Mouse (Mus musculus) fibroblast of lung, adult 2 months (primary cell): Measurements from ENCODE around the gene Lrguk.
A peak's percentile ranks its signal among the peaks of the same experiment; 100 is the strongest.

Experiments
- DNase-seq: peaks from one replicate; pipeline ENCODE4 v3.0.0-alpha.2; 2011; ENCODE audit warnings: low read depth

Gene Lrguk

GRCm38 (mm10) chr6:34028933-34029745 is at the start of gene Lrguk:
Gene Lrguk (plus strand): TSS chr6:34029448.
- peak; percentile 57 for DNase-seq

DNA sequence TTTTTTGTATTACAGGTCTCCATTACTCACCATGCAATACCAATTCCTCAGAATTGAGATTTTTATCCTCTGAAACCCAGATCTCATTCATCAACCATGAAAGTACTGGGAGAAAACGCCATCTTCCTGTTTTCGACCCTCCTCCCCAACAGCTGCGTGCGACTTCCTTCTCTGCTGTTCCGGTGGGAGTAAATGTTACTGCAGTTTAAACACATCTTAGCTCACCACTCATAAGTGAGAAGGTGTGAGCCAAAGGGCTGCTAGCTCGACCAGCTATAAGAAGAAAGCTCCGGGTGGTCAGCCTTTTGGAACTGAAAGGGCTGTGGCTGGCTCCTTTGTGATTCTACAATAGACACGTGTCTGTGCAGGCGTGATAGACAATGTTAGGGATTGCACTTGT is 46.5 kb upstream of the Lrguk start:
- no peak for DNase-seq

DNA sequence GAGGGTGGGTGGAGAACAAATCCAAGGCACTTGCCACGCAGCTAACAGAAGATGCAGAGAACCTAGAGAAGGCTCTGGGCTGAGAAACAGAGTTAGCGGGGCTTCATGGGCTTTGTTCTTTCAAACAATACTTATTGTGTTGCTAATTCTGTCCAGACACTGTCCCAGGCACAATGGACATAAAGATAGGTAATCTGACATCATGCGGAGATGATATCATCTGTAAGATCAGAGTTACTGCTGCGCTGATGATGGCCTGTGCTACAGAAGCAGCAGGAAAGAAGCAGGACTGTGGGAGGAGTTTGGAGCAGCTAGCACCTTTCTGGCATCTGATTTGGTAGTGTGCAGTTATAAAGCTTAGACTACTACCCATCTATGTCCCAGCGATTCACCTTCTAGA is 42.1 kb upstream of the Lrguk start:
- no peak for DNase-seq

GRCm38 (mm10) chr6:33992213-33993034 is 36.8 kb upstream of the Lrguk start:
- DNase-seq = no peak

GRCm38 (mm10) chr6:33993842-33994241 is 35.4 kb upstream of the Lrguk start:
- no peak for DNase-seq

DNA sequence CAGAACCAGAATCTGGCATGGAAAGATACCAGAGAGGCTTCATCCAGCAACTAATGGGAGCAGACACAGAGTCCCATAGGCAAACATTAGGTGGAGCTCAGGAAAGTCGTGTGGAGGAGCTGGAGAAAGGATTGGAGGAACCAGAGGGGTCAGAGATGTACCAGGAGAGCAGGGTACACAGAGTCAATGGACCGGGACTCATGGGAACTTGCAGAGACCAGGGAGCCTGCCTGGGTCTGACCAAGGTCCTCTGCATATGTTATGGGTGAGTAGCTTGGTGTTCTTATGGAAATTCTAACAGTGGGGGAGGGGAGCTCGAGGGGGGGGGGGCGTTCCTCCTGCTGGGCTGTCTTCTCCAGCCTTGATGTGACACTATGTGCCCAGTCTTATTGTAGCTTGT is 30.7 kb upstream of the Lrguk start:
- no peak for DNase-seq

DNA sequence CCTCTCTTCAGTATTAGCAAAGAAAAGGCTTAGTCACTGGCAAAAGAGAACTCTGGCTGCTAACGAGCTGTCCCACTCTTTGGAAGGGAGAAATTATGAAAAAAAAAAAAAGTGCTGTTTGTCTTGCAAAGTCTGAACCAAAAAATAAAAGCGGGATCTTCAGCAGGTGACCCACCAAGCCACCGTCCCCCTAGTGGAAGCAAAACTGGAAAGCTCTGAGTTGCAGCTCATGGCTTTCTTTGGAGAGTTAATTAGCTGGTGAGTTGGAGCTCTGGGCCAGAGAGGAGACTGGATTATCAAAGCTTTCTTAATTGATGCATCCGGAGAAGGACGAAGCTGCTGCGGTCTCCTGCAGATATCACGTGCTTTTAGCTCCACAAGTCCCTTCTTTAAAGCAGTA is 29.7 kb upstream of the Lrguk start:
- DNase-seq = no peak

GRCm38 (mm10) chr6:34000644-34001043 is 28.6 kb upstream of the Lrguk start:
- no peak for DNase-seq

- DNase-seq = no peak
Measured at GRCm38 (mm10) chr6:34003033-34003432, 26.2 kb upstream of the Lrguk start.

GRCm38 (mm10) chr6:34013469-34013868 is 15.8 kb upstream of the Lrguk start:
- DNase-seq = no peak

- DNase-seq = no peak
Measured at GRCm38 (mm10) chr6:34029746-34030027, 439 bp downstream of the Lrguk start.

DNA sequence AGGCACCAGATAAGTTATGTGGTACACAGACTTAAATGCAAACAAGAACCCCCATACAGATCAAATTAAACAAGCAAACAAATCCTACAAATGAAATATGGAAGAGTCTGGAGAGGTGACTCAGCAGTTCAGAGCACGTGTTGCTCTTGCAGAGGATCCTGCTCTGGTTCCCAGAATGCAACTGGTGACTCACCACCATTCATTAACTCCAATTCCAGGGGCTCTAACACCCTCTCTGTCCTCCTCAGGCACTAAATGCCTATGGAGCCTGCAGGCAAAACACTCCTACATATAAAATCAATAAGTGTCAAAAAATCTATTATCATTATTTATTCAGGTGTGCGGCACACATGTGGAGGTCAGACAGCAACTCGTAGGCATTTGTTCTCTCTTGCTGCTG is 4.8 kb downstream of the Lrguk start:
- peak; percentile 5 for DNase-seq

DNA sequence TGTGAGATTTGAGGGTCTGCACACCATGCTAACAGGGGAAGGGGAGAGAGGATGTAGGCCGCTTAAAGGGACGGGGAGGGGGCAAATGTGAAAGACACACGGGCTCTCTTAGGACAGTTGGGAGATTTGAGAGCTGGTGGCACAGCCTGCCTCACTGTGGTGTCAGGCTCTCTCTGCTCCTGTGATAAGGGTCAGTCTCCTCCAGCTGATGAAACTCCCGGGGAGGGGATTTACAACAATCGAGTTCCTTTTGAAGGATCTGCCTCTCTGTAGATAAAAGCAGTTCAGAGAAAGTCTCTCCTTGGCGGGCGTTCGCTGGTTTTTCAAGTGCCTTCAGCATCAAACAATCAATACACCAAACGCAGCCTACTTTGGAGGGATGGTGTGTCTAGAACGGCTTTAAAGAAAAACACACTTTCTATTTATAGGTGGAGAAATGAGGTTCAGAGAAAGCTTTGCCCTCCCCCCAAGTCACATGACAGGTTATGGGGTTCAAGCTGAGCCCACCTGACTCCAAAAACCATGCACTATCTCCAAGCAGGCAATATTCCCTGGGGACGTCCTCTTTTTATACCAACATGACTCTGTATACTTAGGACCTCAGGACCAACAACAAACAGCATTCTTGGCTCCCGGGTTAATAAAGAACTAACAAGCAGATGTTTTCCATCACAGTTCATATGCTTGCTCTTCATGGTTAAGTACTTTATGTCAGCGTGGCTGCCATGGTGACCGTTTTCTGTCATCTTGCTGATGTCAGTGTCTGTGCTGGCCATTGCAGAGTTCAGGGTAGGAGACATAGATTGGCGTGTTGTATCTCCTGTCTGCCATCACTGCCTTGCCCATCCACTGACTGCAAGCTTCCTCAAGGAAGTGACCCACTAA is 5.6 kb downstream of the Lrguk start:
- DNase-seq = no peak

GRCm38 (mm10) chr6:34040624-34041235 is 11.5 kb downstream of the Lrguk start:
- DNase-seq = peak; percentile 27

DNA sequence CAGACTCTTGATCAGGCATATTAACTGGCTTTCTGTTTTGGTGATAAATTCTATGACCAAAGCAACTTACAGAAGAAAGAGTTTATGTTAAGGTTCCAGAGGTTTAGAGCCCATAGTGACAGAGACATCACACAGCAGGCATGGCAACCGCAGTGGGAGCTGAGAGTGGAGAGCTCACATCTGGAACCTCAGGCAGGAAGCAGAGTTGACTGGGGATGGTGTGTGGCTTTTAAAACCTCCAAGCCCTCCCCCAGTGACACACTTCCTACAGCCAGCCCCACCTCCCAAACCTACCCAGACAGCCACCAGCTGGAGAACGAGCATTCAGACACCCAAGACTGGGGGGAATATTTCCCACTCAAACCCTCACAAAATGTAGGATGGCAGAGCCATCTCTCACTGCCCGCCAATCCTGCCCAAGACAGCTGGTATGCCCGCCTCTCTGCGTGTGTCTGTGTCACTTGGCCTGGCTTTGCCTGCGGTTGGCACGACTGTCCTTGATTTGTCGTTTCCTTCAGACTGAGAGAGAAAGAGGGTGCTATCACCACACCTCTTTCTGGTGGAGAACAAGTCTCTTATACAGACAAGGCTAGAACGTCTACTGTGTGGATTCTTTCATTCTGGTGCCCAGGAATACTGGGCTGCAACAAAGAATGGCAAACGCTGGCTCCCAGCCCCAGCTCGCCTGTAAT is 12.5 kb downstream of the Lrguk start:
- DNase-seq = no peak

DNA sequence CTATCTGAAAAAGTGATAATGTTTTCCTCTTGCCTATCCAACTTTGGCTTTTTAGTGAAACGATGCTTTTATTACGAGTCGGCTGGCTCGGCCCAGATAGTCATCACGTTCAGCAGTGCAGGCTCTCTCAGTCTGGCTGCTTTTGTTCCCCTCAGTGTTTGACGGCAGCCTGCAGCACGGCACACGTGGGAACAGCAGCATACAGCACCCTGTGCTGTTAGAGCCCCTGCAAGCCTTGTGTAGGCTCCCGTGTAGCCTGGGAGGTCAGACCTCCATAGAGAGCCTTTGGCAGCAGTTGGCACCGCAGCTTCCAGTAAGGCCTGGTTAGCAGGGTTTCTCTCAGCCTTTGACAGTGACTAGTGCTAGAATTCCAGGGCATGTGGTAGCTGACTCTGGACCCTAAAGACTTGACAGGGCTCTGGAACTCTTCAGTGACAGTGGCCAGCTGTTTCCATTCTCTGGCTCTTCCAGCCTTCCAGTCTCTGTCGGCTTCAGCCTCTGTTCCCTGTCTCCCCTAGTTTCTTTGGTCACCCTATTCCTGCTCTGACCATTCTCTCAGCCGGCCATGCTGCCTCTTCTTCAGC is 15.1 kb downstream of the Lrguk start:
- DNase-seq = no peak

GRCm38 (mm10) chr6:34044846-34045540 is 15.7 kb downstream of the Lrguk start:
- DNase-seq = no peak

- DNase-seq = no peak
Measured at GRCm38 (mm10) chr6:34046551-34047186, 17.4 kb downstream of the Lrguk start.

DNA sequence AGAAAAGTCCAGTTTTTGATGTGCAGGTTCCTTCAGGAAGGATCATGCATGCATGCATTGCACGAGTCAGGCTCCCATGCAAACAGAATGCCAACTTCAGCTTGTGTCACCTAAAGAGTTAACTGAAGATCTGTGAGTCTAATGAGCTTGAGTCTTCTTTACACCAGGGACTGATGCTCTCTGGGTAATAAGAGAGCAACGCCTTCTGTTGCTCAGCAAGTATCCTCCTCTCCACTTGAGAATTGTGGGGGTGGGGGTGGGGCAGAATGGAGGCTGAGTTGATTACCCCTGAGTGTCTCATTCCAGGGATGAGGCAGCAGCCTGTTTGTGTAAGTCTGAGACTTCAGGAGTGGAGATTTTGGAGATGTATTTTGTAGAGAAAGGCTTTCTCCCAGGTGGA is 20.2 kb downstream of the Lrguk start:
- no peak for DNase-seq

DNA sequence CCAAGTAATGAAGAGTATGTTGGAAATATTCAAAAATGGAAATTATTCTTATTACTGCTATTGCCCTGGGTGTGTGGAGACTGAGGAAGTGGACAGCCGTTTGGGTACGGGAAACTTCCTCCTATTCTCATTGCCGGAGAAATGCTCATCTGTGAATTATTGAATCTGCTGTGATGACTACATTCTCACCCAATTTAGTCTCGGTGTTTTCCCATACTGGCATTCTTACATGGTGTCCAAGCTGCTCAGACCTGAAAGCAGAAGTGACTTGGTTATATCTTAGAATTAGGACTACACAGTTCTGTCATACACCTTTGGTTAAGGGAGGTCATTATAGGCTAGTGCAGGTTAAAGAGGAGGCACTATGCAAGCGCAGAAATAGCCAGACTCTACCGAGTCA is 30.5 kb downstream of the Lrguk start:
- DNase-seq = no peak
